ENCODE assay signal across 22 mouse cellular contexts in genomic region chr11:100016112-100016511, GRCm38 (mm10). TPM values are rescaled to one million over a fixed set of nuclear protein-coding genes. Genes with fewer than 3 reads are reported as not detected.
"Had no signal": no experiment of that assay in that cellular context is flagged by ENCODE, and none has a peak within 500 bp of the region (broad histone marks: within the 10 kb centered on the region; RNA-seq: fewer than 3 reads in every experiment).

TSS of gene Krt33a (minus strand) at chr11:100016212.

- H3K9me3 ChIP-seq: neural tube, embryonic 13.5 days; neural tube, embryonic 15.5 days; stomach, embryonic 15.5 days had no signal

- H3K4me3 ChIP-seq: neural tube, embryonic 13.5 days; neural tube, embryonic 15.5 days; stomach, embryonic 15.5 days had no signal

- H3K27me3 ChIP-seq: neural tube, embryonic 13.5 days; neural tube, embryonic 15.5 days; stomach, embryonic 15.5 days had no signal

- H3K36me3 ChIP-seq: neural tube, embryonic 13.5 days; neural tube, embryonic 15.5 days; stomach, embryonic 15.5 days had no signal

- H3K4me1 ChIP-seq: neural tube, embryonic 13.5 days; neural tube, embryonic 15.5 days; stomach, embryonic 15.5 days had no signal

- DNase-seq: retina, postnatal 1 day; right cerebral cortex, adult 18-20 months; right cerebral cortex, postnatal 14 days; right cerebral cortex, postnatal 25 days; right cerebral cortex, postnatal 4 days; spleen, adult 18-20 months; thymus, adult 18-20 months; thymus, adult 2 months; thymus, postnatal 14 days; thymus, postnatal 25 days; thymus, postnatal 36 days; thymus, postnatal 4 days had no signal

- H3K27ac ChIP-seq: neural tube, embryonic 13.5 days; neural tube, embryonic 15.5 days; stomach, postnatal 0 days had no signal

RNA-seq across cellular contexts. Expression of gene Krt33a, which starts in this region (rescaled TPM):
- total RNA-seq: neutrophil, adult 5-6 weeks had no signal
- polyA plus RNA-seq: neural tube, embryonic 13.5 days; neural tube, embryonic 14.5 days; neural tube, embryonic 15.5 days; small intestine, adult 2 months; spleen, adult 2 months; stomach, embryonic 14.5 days; testis, adult 2 months had no signal
